Mouse (Mus musculus): Measurements from ENCODE around the gene Psen1. TPM values are rescaled to one million over a fixed set of nuclear protein-coding genes. Genes with fewer than 3 reads are reported as not detected.
A peak's percentile ranks its signal among the peaks of the same experiment; 100 is the strongest.

Gene Psen1
- polyA plus RNA-seq, 1 experiment, result 45.5 TPM

GRCm38 (mm10) chr12:83708160-83709092 lies 20.5 kb downstream of the Psen1 start:
- no peak for DNase-seq
- H3K4me1 ChIP-seq (ENCODE audit: control insufficient read depth, insufficient read depth, low read length), result no peaks in the 10 kb centered on the region
- no peak overlapping the region for H3K4me3 ChIP-seq (replicated peaks; ENCODE audit: insufficient read depth, low read depth, low read length)
- 82% methylated on average over 7 of the region's 7 CpGs for WGBS
- TF ChIP-seq CTCF (IDR thresholded peaks at IDR 0.05; ENCODE audit: borderline replicate concordance, insufficient read depth, low read depth, low read length) (no peak), POLR2A (IDR thresholded peaks at IDR 0.05; ENCODE audit: borderline replicate concordance, insufficient read depth, low read length) (no peak)
- no peak overlapping the region for H3K27ac ChIP-seq (ENCODE audit: insufficient read depth, low read length)
- H3K27me3 ChIP-seq (ENCODE audit: control insufficient read depth, insufficient read depth, low read length), result no peaks in the 10 kb centered on the region

DNA sequence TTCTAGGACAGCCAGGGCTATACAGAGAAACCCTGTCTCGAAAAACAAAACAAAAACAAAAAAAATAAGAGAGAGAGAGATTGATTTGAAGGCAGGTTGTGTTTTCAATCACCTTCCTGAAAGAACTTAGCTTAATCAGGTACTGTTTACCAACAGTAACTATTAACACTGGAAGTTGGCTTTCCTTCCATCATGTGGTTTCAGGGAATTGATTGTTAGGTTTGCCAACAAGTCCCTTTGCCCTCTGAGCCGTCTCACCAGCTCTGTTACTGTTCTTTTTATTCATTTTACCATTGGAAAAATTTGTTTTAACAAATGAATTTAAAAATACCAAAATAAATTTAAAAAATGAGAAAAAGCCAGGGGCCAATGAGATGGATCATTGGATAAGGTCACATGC lies 22.0 kb downstream of the Psen1 start:
- Histone ChIP-seq H3K4me1 (ENCODE audit: control insufficient read depth, insufficient read depth, low read length) (no peaks in the 10 kb centered on the region), H3K27me3 (ENCODE audit: control insufficient read depth, insufficient read depth, low read length) (no peaks in the 10 kb centered on the region), H3K4me3 (replicated peaks; ENCODE audit: insufficient read depth, low read depth, low read length) (no peak overlapping the region), H3K27ac (ENCODE audit: insufficient read depth, low read length) (no peak overlapping the region)
- TF ChIP-seq CTCF (IDR thresholded peaks at IDR 0.05; ENCODE audit: borderline replicate concordance, insufficient read depth, low read depth, low read length) (no peak), POLR2A (IDR thresholded peaks at IDR 0.05; ENCODE audit: borderline replicate concordance, insufficient read depth, low read length) (no peak)
- WGBS, result 88% methylated on average over 2 of the region's 2 CpGs
- DNase-seq, result no peak

- H3K27ac ChIP-seq (ENCODE audit: insufficient read depth, low read length), result no peak overlapping the region
- H3K27me3 ChIP-seq (ENCODE audit: control insufficient read depth, insufficient read depth, low read length), result no peaks in the 10 kb centered on the region
- TF ChIP-seq POLR2A (IDR thresholded peaks at IDR 0.05; ENCODE audit: borderline replicate concordance, insufficient read depth, low read length) (no peak), CTCF (IDR thresholded peaks at IDR 0.05; ENCODE audit: borderline replicate concordance, insufficient read depth, low read depth, low read length) (peak; percentile 50; the same call in 1 of the 2 replicates)
- 45% methylated on average over 2 of the region's 2 CpGs for WGBS
- DNase-seq, result peak in 1 of 2 experiments; percentile 63
- H3K4me1 ChIP-seq (ENCODE audit: control insufficient read depth, insufficient read depth, low read length), result no peaks in the 10 kb centered on the region
- H3K4me3 ChIP-seq (replicated peaks; ENCODE audit: insufficient read depth, low read depth, low read length), result no peak overlapping the region
These were observed 25.8 kb downstream of the Psen1 start for GRCm38 (mm10) chr12:83713749-83714148.

- no peak for DNase-seq
- no peak for TF ChIP-seq CTCF (IDR thresholded peaks at IDR 0.05; ENCODE audit: borderline replicate concordance, insufficient read depth, low read depth, low read length)
- no peak overlapping the region for H3K27ac ChIP-seq (ENCODE audit: insufficient read depth, low read length)
- no peaks in the 10 kb centered on the region for H3K27me3 ChIP-seq (ENCODE audit: control insufficient read depth, insufficient read depth, low read length)
- no peaks in the 10 kb centered on the region for H3K4me1 ChIP-seq (ENCODE audit: control insufficient read depth, insufficient read depth, low read length)
- 76% methylated on average over 15 of the region's 15 CpGs for WGBS
- H3K4me3 ChIP-seq (replicated peaks; ENCODE audit: insufficient read depth, low read depth, low read length), result no peak overlapping the region
These were observed 28.6 kb downstream of the Psen1 start for GRCm38 (mm10) chr12:83716416-83717184.

- no peak overlapping the region for H3K27ac ChIP-seq (ENCODE audit: insufficient read depth, low read length)
- TF ChIP-seq POLR2A (IDR thresholded peaks at IDR 0.05; ENCODE audit: borderline replicate concordance, insufficient read depth, low read length) (no peak), CTCF (IDR thresholded peaks at IDR 0.05; ENCODE audit: borderline replicate concordance, insufficient read depth, low read depth, low read length) (no peak)
- H3K27me3 ChIP-seq (ENCODE audit: control insufficient read depth, insufficient read depth, low read length), result no peaks in the 10 kb centered on the region
- H3K4me1 ChIP-seq (ENCODE audit: control insufficient read depth, insufficient read depth, low read length), result no peaks in the 10 kb centered on the region
- 97% methylated on average over 1 of the region's 1 CpGs for WGBS
- no peak overlapping the region for H3K4me3 ChIP-seq (replicated peaks; ENCODE audit: insufficient read depth, low read depth, low read length)
- no peak for DNase-seq
These were observed 31.5 kb downstream of the Psen1 start for GRCm38 (mm10) chr12:83719431-83719830.

DNA sequence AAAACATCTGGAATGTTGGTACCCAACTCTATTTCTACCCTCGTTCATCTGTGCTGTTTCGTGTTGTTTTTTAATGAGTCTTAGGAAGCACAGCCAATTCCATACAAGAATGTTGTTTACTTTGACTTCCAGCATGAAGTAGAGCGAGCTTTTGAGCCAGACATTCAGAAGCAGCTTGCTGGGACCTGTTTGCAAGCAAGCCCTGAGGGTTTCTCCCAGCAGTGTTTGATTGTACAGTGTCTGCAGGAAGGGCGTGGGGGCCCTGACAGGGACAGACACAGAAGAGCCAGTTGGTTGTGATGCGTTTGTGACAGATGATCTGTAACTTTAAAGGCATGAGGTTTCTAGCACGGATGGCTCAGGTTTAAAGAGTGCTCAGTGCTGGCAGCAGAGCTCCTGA lies 33.3 kb downstream of the Psen1 start:
- TF ChIP-seq CTCF (IDR thresholded peaks at IDR 0.05; ENCODE audit: borderline replicate concordance, insufficient read depth, low read depth, low read length), result no peak
- TF ChIP-seq POLR2A (IDR thresholded peaks at IDR 0.05; ENCODE audit: borderline replicate concordance, insufficient read depth, low read length), result no peak
- WGBS, result 73% methylated on average over 6 of the region's 6 CpGs
- Histone ChIP-seq H3K4me3 (replicated peaks; ENCODE audit: insufficient read depth, low read depth, low read length) (no peak overlapping the region), H3K4me1 (ENCODE audit: control insufficient read depth, insufficient read depth, low read length) (no peaks in the 10 kb centered on the region), H3K27me3 (ENCODE audit: control insufficient read depth, insufficient read depth, low read length) (no peaks in the 10 kb centered on the region), H3K27ac (ENCODE audit: insufficient read depth, low read length) (no peak overlapping the region)
- no peak for DNase-seq

DNA sequence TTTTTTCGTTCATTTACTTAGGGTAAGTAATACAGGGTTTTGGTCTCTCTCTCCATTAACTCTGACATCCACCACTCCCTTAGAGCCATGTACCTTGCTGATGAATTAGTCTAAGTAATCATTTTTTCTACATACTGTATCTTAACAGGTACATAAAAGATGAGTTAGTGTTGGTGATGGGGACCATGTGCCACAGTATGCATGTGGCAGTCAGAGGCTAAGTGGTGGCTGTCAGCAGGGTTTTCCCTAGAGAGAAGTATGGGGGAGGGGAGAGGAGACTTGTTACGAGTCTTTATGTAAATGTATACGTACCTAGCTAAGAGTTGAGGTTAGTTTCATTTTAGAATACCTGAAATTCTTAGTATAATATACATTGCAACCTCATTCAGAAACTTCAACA lies 35.1 kb downstream of the Psen1 start:
- TF ChIP-seq CTCF (IDR thresholded peaks at IDR 0.05; ENCODE audit: borderline replicate concordance, insufficient read depth, low read depth, low read length) (no peak), POLR2A (IDR thresholded peaks at IDR 0.05; ENCODE audit: borderline replicate concordance, insufficient read depth, low read length) (no peak)
- no peak overlapping the region for H3K27ac ChIP-seq (ENCODE audit: insufficient read depth, low read length)
- no peaks in the 10 kb centered on the region for H3K4me1 ChIP-seq (ENCODE audit: control insufficient read depth, insufficient read depth, low read length)
- no peaks in the 10 kb centered on the region for H3K27me3 ChIP-seq (ENCODE audit: control insufficient read depth, insufficient read depth, low read length)
- 87% methylated on average over 3 of the region's 3 CpGs for WGBS
- no peak for DNase-seq
- no peak overlapping the region for H3K4me3 ChIP-seq (replicated peaks; ENCODE audit: insufficient read depth, low read depth, low read length)

All from cerebellum, adult 2 months (tissue).